Mouse (Mus musculus): ENCODE measurements around the gene BC049352.

GRCm38 (mm10) chr9:45188570-45189563, 7.1 kb downstream of the BC049352 start:
- TF ChIP-seq ZC3H11A (IDR thresholded peaks at IDR 0.05; ENCODE audit: borderline replicate concordance, low read depth, low read length) (no peak), CHD2 (IDR thresholded peaks at IDR 0.05; ENCODE audit: low read depth, low read length) (no peak), HCFC1 (IDR thresholded peaks at IDR 0.05; ENCODE audit: borderline replicate concordance, insufficient read depth, low read length) (no peak), MAFK (IDR thresholded peaks at IDR 0.05; ENCODE audit: insufficient read depth, low read depth, low read length) (no peak), ZNF384 (IDR thresholded peaks at IDR 0.05; ENCODE audit: low read depth, low read length) (no peak)

All from ES-E14 (cell line).